8 mouse cellular contexts compared by ENCODE assay signal in genomic region chr3:45379541-45379971, GRCm38 (mm10). TPM values are rescaled to one million over a fixed set of nuclear protein-coding genes. Genes with fewer than 3 reads are reported as not detected.
A peak's percentile ranks its signal among the peaks of the same experiment; 100 is the strongest.
DNase-seq lines count a peak whose midpoint lies in the region; ATAC-seq and TF ChIP-seq lines count a peak whose summit lies in the region.

No protein-coding gene starts in this region.

- no peak overlapping the region for H3K27ac ChIP-seq in lung, embryonic 14.5 days (ENCODE audit: low read depth)
- peak overlapping the region; percentile 60 for H3K27ac ChIP-seq in forebrain, embryonic 15.5 days (replicated peaks)
- no peak overlapping the region for H3K27ac ChIP-seq in liver, embryonic 13.5 days

- 0% methylated on average over 21 of the region's 29 CpGs for WGBS in lung, embryonic 14.5 days
- under 1% methylated on average over 29 of the region's 29 CpGs for WGBS in forebrain, embryonic 15.5 days
- 1% methylated on average over 28 of the region's 29 CpGs for WGBS in liver, embryonic 13.5 days (ENCODE audit: insufficient replicate concordance)

- no peak overlapping the region for H3K9ac ChIP-seq in lung, embryonic 14.5 days
- H3K9ac ChIP-seq in forebrain, embryonic 15.5 days (replicated peaks) = peak overlapping the region; percentile 73
- no peak overlapping the region for H3K9ac ChIP-seq in liver, embryonic 13.5 days

- no peaks in the 10 kb centered on the region for H3K9me3 ChIP-seq in lung, embryonic 14.5 days (ENCODE audit: low read depth, low read length)
- H3K9me3 ChIP-seq in forebrain, embryonic 15.5 days = no peaks in the 10 kb centered on the region
- H3K9me3 ChIP-seq in liver, embryonic 13.5 days (replicated peaks) = no peaks in the 10 kb centered on the region

- peak; percentile 13 to 28 for DNase-seq in cerebellum, adult 18-20 months
- DNase-seq in cerebellum, adult 9-11 months = no peak
- peak; percentile 32 for DNase-seq in lung, embryonic 14.5 days
- no peak for DNase-seq in lung, postnatal 36 days
- DNase-seq in liver, embryonic 13.5 days = no peak
- DNase-seq in yolk sac, embryonic 10.5 days (ENCODE audit: low spot score) = peak; percentile 9
- no peak for DNase-seq in spleen, postnatal 4 days (ENCODE audit: low spot score in 2 of 2)

- H3K4me2 ChIP-seq in lung, embryonic 14.5 days = peak overlapping the region; percentile 98
- peak overlapping the region; percentile 80 for H3K4me2 ChIP-seq in forebrain, embryonic 15.5 days (replicated peaks)
- peak overlapping the region; percentile 62 for H3K4me2 ChIP-seq in liver, embryonic 13.5 days

- no peaks in the 10 kb centered on the region for H3K36me3 ChIP-seq in lung, embryonic 14.5 days (ENCODE audit: insufficient read depth)
- H3K36me3 ChIP-seq in forebrain, embryonic 15.5 days = no peaks in the 10 kb centered on the region
- H3K36me3 ChIP-seq in liver, embryonic 13.5 days = no peaks in the 10 kb centered on the region

- no peak for TF ChIP-seq CTCF in lung, embryonic 14.5 days (IDR thresholded peaks at IDR 0.05; ENCODE audit: low read depth)

- ATAC-seq in lung, embryonic 14.5 days (ENCODE audit: insufficient read depth) = no peak
- no peak for ATAC-seq in forebrain, embryonic 15.5 days (replicated peaks)
- no peak for ATAC-seq in liver, embryonic 13.5 days (ENCODE audit: low read depth)

- H3K4me3 ChIP-seq in lung, embryonic 14.5 days (ENCODE audit: low read depth, low read length) = peak overlapping the region; percentile 57
- peak overlapping the region; percentile 57 for H3K4me3 ChIP-seq in forebrain, embryonic 15.5 days
- H3K4me3 ChIP-seq in liver, embryonic 13.5 days (replicated peaks) = 0 out of 2 replicates have a peak overlapping the region, but pooled peaks have one; percentile 16

- H3K4me1 ChIP-seq in lung, embryonic 14.5 days (ENCODE audit: insufficient read depth) = no peaks in the 10 kb centered on the region
- peaks cover 31% of the 10 kb centered on the region for H3K4me1 ChIP-seq in forebrain, embryonic 15.5 days
- H3K4me1 ChIP-seq in liver, embryonic 13.5 days (replicated peaks) = 0 out of 2 replicates have a peak, but pooled peaks cover 14% of the 10 kb centered on the region

- H3K27me3 ChIP-seq in lung, embryonic 14.5 days (ENCODE audit: insufficient read depth, low read length) = peaks cover 34% of the 10 kb centered on the region
- H3K27me3 ChIP-seq in forebrain, embryonic 15.5 days = no peaks in the 10 kb centered on the region
- peaks cover 81% of the 10 kb centered on the region for H3K27me3 ChIP-seq in liver, embryonic 13.5 days

RNA-seq across cellular contexts. Expression of gene Pcdh10, which starts 1.4 kb away (rescaled TPM):
- polyA plus RNA-seq in lung, embryonic 14.5 days (2014; fragmentation: Nextera tagmentation; extraction: Ambion mirVana) = 0.31 and 0.37 TPM in 2 replicates
- 12.5 and 13.8 TPM in 2 replicates for polyA plus RNA-seq in forebrain, embryonic 15.5 days (2015; fragmentation: Nextera tagmentation; extraction: Ambion mirVana)
- polyA plus RNA-seq in liver, embryonic 13.5 days (2015; fragmentation: Nextera tagmentation; extraction: Ambion mirVana) = 0.05 and 0.12 TPM in 2 replicates

Comparison
In these comparisons a context has a peak if more than half of its experiments do, and no peak if none do; other contexts are left out.
1. DNase-seq: peak in cerebellum, adult 18-20 months (2 of 2), lung, embryonic 14.5 days (single experiment) and yolk sac, embryonic 10.5 days (single experiment); none in cerebellum, adult 9-11 months (single experiment), lung, postnatal 36 days (single experiment), liver, embryonic 13.5 days (single experiment) and spleen, postnatal 4 days (0 of 2).
2. Peak in every context shown above with its lines, with median percentiles within 50 percentile points of each other: H3K4me2 ChIP-seq and H3K4me3 ChIP-seq.